Mouse (Mus musculus): ENCODE measurements at regions not wholly inside any gene's neighbourhood (a gene's known extent, or its start where the extent isn't known, plus 50 kb on each side); places are given as distances from the start of the nearest gene placed in this dataset.

DNA sequence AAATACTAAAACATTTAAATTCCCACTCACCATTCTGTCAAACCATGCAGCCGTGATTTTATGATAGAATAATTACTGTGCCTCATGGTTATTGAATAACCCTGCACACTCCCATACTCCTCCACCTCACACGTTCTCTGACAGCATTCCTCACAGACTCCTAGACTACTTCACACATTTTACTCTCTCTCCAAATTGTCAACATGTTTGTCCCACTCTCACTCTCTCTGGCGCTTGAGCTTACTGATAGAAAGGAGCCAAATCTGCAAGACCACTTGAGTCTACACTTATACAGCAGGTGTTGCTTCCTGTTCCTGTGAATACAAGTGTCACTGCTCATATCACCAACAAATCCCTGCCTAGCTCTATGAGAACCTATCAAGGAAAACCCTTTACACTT lies 102.9 kb upstream of the Sema3a start:
- peak; percentile 27 for DNase-seq (ENCODE audit: low read depth)
- TF ChIP-seq CTCF (IDR thresholded peaks at IDR 0.05; ENCODE audit: borderline replicate concordance, extremely low read depth, insufficient read depth, insufficient read length) (no peak), POLR2A (IDR thresholded peaks at IDR 0.05; ENCODE audit: borderline replicate concordance, extremely low read depth, insufficient read depth, insufficient read length, poor library complexity, severe bottlenecking) (no peak)

DNA sequence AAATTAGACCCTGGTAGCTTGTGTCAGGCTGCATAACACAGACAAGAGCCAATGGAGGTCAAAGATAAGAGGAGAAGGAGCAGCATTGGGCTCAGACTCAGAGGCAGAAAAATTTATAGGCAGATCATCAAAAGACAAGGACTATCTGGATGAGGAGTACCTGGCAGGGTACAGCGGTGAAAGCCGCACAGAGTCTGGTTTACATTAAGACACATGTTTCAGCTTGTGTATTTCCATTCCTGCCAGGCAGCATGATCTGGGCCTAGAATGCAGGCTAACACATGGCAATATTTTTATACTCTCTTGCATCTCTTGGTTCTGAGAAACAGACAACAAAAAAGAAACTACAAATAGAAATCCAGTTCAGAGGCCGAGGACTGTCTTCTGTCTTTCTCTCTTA lies 91.9 kb upstream of the Sema3a start:
- no peak for TF ChIP-seq CTCF (IDR thresholded peaks at IDR 0.05; ENCODE audit: borderline replicate concordance, extremely low read depth, insufficient read depth, insufficient read length)
- TF ChIP-seq POLR2A (IDR thresholded peaks at IDR 0.05; ENCODE audit: borderline replicate concordance, extremely low read depth, insufficient read depth, insufficient read length, poor library complexity, severe bottlenecking): no peak
- DNase-seq (ENCODE audit: low read depth): no peak

- no peak for DNase-seq (ENCODE audit: low read depth)
Observed at GRCm38 (mm10) chr5:13036127-13036526, 89.1 kb upstream of the Sema3a start.

DNA sequence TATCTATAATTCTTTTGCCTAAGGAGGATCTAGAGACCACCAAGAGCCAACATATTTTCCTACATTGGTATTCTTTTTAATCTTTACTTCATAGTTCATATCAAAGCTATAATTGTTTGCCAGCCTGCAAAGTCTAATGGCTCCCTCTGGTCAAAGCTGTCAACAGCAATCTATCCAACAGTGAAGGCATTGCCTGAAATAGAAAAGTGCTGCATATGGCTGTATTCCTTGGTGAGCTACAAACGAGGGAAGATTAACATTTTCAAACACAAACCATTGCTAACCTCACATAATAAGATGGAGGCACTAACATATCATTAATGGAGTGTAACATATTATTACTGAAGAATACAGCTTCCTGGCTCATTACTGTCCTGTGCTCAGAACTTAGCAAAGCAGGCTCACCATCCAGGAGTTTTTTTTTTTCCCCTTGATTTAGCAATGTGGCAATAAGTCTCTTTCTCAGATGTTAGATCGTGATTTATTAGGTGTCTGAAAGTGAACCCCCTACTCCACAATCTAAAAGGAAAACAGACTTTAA lies 66.3 kb upstream of the Sema3a start:
- TF ChIP-seq POLR2A (IDR thresholded peaks at IDR 0.05; ENCODE audit: borderline replicate concordance, extremely low read depth, insufficient read depth, insufficient read length, poor library complexity, severe bottlenecking) (no peak), CTCF (IDR thresholded peaks at IDR 0.05; ENCODE audit: borderline replicate concordance, extremely low read depth, insufficient read depth, insufficient read length) (no peak)
- DNase-seq (ENCODE audit: low read depth): peak; percentile 51

More at GRCm38 (mm10) chr5:13036127-13036526, 89.1 kb upstream of the Sema3a start:
- TF ChIP-seq POLR2A (IDR thresholded peaks at IDR 0.05; ENCODE audit: borderline replicate concordance, extremely low read depth, insufficient read depth, insufficient read length, poor library complexity, severe bottlenecking): no peak
- TF ChIP-seq CTCF (IDR thresholded peaks at IDR 0.05; ENCODE audit: borderline replicate concordance, extremely low read depth, insufficient read depth, insufficient read length): no peak

- DNase-seq (ENCODE audit: low read depth): peak; percentile 17
- no peak for TF ChIP-seq POLR2A (IDR thresholded peaks at IDR 0.05; ENCODE audit: borderline replicate concordance, extremely low read depth, insufficient read depth, insufficient read length, poor library complexity, severe bottlenecking)
- TF ChIP-seq CTCF (IDR thresholded peaks at IDR 0.05; ENCODE audit: borderline replicate concordance, extremely low read depth, insufficient read depth, insufficient read length): no peak
Observed at GRCm38 (mm10) chr5:13066942-13067341, 58.3 kb upstream of the Sema3a start.
